Mouse (Mus musculus): ENCODE results near the gene Gm17617. TPM values are rescaled to one million over a fixed set of nuclear protein-coding genes. Genes with fewer than 3 reads are reported as not detected.

The Gm17617 gene
- polyA plus RNA-seq, 1 experiment, result not detected

DNA sequence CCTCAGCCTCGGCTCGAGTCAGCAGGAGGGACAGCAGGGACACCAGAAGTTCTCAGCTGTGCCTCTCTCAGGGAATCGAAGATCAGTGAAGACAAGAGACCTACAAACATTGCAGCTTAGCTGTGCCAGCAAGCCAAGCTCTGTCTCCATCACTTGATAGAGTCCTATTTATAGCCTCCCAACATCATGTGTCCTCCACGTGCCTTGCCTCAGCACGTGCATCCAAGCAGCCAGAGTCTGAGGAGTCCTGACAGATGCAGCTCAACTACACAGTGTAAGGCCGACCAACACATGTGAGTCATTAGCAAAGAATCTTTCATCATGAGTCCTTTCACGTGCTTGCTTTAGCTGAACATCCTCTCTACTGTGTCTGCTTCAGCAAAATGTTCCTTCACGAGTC lies 25.7 kb downstream of the Gm17617 start:
- Histone ChIP-seq H3K79me2 (ENCODE audit: control insufficient read depth, insufficient read depth) (peaks cover 48% of the 10 kb centered on the region), H3ac (ENCODE audit: control insufficient read depth, insufficient read length) (no peak overlapping the region), H3K36me3 (ENCODE audit: control insufficient read depth, insufficient read depth) (peaks cover 7% of the 10 kb centered on the region), H3K27me3 (ENCODE audit: control insufficient read depth, insufficient read depth, insufficient read length) (no peaks in the 10 kb centered on the region), H3K4me3 (peak overlapping the region; percentile 92), H3K4me2 (ENCODE audit: low read depth) (peak overlapping the region; percentile 99)
- peak; percentile 59 to 91 (median 90) for TF ChIP-seq MYOD1 (IDR thresholded peaks at IDR 0.05; ENCODE audit: control insufficient read depth in 1 of 3, insufficient read length in 2 of 3, low read depth in 2 of 3)
- TF ChIP-seq SRF (IDR thresholded peaks at IDR 0.05; ENCODE audit: control insufficient read depth, insufficient read length, low read depth), result no peak
- TF ChIP-seq TCF12 (IDR thresholded peaks at IDR 0.05; ENCODE audit: insufficient read depth, poor library complexity, severe bottlenecking), result peak; percentile 45
- TF ChIP-seq USF1 (IDR thresholded peaks at IDR 0.05; ENCODE audit: low read depth), result peak; percentile 78
- peak; percentile 2 to 65 (median 13) for TF ChIP-seq MYOG (IDR thresholded peaks at IDR 0.05; ENCODE audit: control insufficient read depth in 1 of 3, insufficient read depth in 1 of 3, insufficient read length in 2 of 3, low read depth in 2 of 3)
- peak; percentile 79 for TF ChIP-seq MAX (IDR thresholded peaks at IDR 0.05; ENCODE audit: low read depth)
- TF ChIP-seq POLR2A (IDR thresholded peaks at IDR 0.05; ENCODE audit: insufficient read length, low read depth), result peak; percentile 44
- no peak for TF ChIP-seq REST (IDR thresholded peaks at IDR 0.05; ENCODE audit: insufficient read depth, insufficient read length)
- no peak for TF ChIP-seq POLR2AphosphoS2 (IDR thresholded peaks at IDR 0.05; ENCODE audit: insufficient read length, low read depth)

DNA sequence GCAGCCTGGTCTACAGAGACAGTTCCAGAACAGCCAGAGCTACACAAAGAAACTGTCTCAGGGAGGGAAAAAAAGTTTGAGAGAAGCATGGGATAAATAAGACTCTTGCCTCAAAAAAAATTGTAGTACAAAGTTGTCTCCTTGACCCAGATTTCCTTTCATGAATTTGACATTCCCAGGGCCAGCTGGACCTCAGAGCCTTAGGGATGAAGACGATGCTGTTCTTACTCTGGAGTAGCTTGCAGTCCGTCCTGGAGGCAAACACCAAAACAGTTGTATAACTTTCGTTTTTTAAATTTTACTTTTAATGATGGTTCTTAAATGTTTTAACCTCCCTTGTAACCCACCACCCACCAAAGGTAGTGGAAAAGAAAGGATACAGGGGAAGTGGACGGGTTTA lies 26.2 kb downstream of the Gm17617 start:
- Histone ChIP-seq H3K36me3 (ENCODE audit: control insufficient read depth, insufficient read depth) (peaks cover 6% of the 10 kb centered on the region), H3K4me3 (peak overlapping the region; percentile 92), H3K27me3 (ENCODE audit: control insufficient read depth, insufficient read depth, insufficient read length) (no peaks in the 10 kb centered on the region), H3K79me2 (ENCODE audit: control insufficient read depth, insufficient read depth) (peaks cover 46% of the 10 kb centered on the region), H3ac (ENCODE audit: control insufficient read depth, insufficient read length) (no peak overlapping the region), H3K4me2 (ENCODE audit: low read depth) (peak overlapping the region; percentile 99)
- TF ChIP-seq MYOG (IDR thresholded peaks at IDR 0.05; ENCODE audit: control insufficient read depth in 1 of 3, insufficient read depth in 1 of 3, insufficient read length in 2 of 3, low read depth in 2 of 3) (no peak), POLR2A (IDR thresholded peaks at IDR 0.05; ENCODE audit: insufficient read length, low read depth) (no peak), TCF3 (IDR thresholded peaks at IDR 0.05; ENCODE audit: insufficient read length, low read depth) (no peak), POLR2AphosphoS2 (IDR thresholded peaks at IDR 0.05; ENCODE audit: insufficient read length, low read depth) (no peak), E2F4 (IDR thresholded peaks at IDR 0.05; ENCODE audit: insufficient read depth) (no peak), MAX (IDR thresholded peaks at IDR 0.05; ENCODE audit: low read depth) (no peak), TCF12 (IDR thresholded peaks at IDR 0.05; ENCODE audit: insufficient read depth, poor library complexity, severe bottlenecking) (no peak), MYOD1 (IDR thresholded peaks at IDR 0.05; ENCODE audit: control insufficient read depth in 1 of 3, insufficient read length in 2 of 3, low read depth in 2 of 3) (no peak), REST (IDR thresholded peaks at IDR 0.05; ENCODE audit: insufficient read depth, insufficient read length) (no peak), USF1 (IDR thresholded peaks at IDR 0.05; ENCODE audit: low read depth) (no peak), CEBPB (IDR thresholded peaks at IDR 0.05; ENCODE audit: insufficient read depth, poor library complexity, severe bottlenecking) (no peak), SRF (IDR thresholded peaks at IDR 0.05; ENCODE audit: control insufficient read depth, insufficient read length, low read depth) (no peak)

DNA sequence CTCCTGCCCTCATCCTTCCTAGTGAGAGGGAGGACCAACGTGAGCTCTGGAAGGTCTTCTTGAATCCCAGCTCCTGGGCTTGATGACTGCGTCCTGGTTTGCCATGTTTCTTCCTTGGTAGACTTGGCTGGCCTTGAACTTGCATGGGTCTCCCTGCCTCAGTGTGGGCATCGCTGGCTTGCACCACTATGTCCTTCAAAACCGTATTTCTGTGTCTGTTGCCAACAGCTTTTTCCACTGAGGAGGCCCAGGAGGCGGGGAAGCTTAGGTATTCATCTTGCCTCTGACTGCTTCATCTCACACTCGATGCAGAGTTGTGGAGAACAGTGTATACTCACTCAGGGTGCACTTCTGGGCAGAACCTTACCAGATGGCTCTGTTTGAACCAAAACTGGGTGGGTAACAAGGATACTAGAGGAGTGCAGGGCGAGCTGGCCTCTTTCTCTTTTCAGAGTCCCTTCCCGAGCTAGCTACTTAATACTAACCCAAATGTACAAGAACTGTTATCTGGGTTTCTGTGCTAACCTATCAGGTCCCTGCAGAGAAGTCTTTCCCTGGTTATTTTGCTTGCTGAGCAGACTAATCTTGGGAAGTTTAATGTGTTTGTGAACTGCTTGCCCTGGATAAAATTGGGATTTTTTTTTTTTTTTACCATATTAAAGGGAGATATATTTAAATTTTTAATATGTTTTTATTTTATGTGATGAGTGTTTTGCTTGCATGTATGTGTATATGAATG lies 27.2 kb downstream of the Gm17617 start:
- TF ChIP-seq REST (IDR thresholded peaks at IDR 0.05; ENCODE audit: insufficient read depth, insufficient read length), result no peak
- TF ChIP-seq TCF3 (IDR thresholded peaks at IDR 0.05; ENCODE audit: insufficient read length, low read depth), result no peak
- no peak for TF ChIP-seq TCF12 (IDR thresholded peaks at IDR 0.05; ENCODE audit: insufficient read depth, poor library complexity, severe bottlenecking)
- no peak for TF ChIP-seq MYOG (IDR thresholded peaks at IDR 0.05; ENCODE audit: control insufficient read depth in 1 of 3, insufficient read depth in 1 of 3, insufficient read length in 2 of 3, low read depth in 2 of 3)
- no peak for TF ChIP-seq SRF (IDR thresholded peaks at IDR 0.05; ENCODE audit: control insufficient read depth, insufficient read length, low read depth)
- no peak for TF ChIP-seq CEBPB (IDR thresholded peaks at IDR 0.05; ENCODE audit: insufficient read depth, poor library complexity, severe bottlenecking)
- no peak for TF ChIP-seq MYOD1 (IDR thresholded peaks at IDR 0.05; ENCODE audit: control insufficient read depth in 1 of 3, insufficient read length in 2 of 3, low read depth in 2 of 3)
- no peak for TF ChIP-seq E2F4 (IDR thresholded peaks at IDR 0.05; ENCODE audit: insufficient read depth)
- TF ChIP-seq POLR2A (IDR thresholded peaks at IDR 0.05; ENCODE audit: insufficient read length, low read depth), result no peak
- TF ChIP-seq POLR2AphosphoS2 (IDR thresholded peaks at IDR 0.05; ENCODE audit: insufficient read length, low read depth), result no peak
- peak overlapping the region; percentile 64 for H3ac ChIP-seq (ENCODE audit: control insufficient read depth, insufficient read length)
- H3K79me2 ChIP-seq (ENCODE audit: control insufficient read depth, insufficient read depth), result peaks cover 46% of the 10 kb centered on the region
- H3K4me2 ChIP-seq (ENCODE audit: low read depth), result peak overlapping the region; percentile 99
- H3K4me3 ChIP-seq, result peak overlapping the region; percentile 92
- no peaks in the 10 kb centered on the region for H3K36me3 ChIP-seq (ENCODE audit: control insufficient read depth, insufficient read depth)
- H3K27me3 ChIP-seq (ENCODE audit: control insufficient read depth, insufficient read depth, insufficient read length), result no peaks in the 10 kb centered on the region

DNA sequence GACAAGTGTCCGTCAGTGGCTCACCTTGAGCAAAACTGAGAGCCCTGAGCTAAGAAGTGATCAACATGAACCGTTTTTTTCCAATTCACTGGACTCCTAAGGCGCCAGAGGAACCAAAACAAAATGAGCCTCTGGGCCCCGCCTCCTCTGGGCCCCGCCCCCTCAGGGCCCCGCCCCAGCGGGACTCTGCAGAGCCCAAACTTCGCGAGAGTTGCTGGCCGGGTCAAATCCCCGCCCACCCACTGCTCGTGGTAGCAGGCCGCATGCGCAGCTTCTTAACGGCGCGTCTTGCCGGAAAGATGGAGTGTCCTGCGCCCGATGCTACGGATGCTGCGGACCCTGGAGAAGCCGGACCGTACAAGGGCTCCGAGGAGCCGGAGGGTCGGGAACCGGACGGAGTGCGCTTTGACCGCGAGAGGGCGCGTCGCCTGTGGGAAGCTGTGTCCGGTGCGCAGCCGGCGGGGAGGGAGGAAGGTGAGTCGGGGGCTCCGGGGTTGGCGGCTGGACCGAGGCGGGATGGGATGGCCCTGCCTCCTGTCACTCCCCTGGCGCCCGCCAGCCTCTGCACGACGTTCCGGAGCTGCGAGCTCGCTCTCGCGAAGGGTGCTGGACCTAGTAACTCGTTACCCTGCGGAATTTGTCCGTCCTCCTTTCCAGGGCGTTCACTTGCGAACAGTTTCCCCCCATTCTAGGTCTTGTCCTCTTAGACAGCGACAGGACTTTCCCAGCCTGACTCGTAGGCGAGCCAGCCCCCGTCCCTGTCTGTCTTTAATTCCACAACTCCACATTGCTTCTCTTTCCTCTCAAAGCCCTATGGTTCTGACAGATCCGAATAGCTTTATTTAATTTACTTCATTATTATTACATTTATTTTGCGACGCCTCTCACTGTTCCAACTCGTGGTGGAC lies 28.0 kb downstream of the Gm17617 start, which contains the start of gene Zfp346:
Gene Zfp346, plus strand, starts transcription at position 267 of the 908 bp plus-strand sequence.
- H3K36me3 ChIP-seq (ENCODE audit: control insufficient read depth, insufficient read depth), result no peaks in the 10 kb centered on the region
- peak; percentile 5 for TF ChIP-seq REST (IDR thresholded peaks at IDR 0.05; ENCODE audit: insufficient read depth, insufficient read length)
- peak; percentile 98 for TF ChIP-seq POLR2AphosphoS2 (IDR thresholded peaks at IDR 0.05; ENCODE audit: insufficient read length, low read depth)
- no peak for TF ChIP-seq MYOD1 (IDR thresholded peaks at IDR 0.05; ENCODE audit: control insufficient read depth in 1 of 3, insufficient read length in 2 of 3, low read depth in 2 of 3)
- no peak for TF ChIP-seq TCF3 (IDR thresholded peaks at IDR 0.05; ENCODE audit: insufficient read length, low read depth)
- no peak for TF ChIP-seq MYOG (IDR thresholded peaks at IDR 0.05; ENCODE audit: control insufficient read depth in 1 of 3, insufficient read depth in 1 of 3, insufficient read length in 2 of 3, low read depth in 2 of 3)
- peak; percentile 95 for TF ChIP-seq POLR2A (IDR thresholded peaks at IDR 0.05; ENCODE audit: insufficient read length, low read depth)
- peak within 1 kb of the TSS; percentile 92 for H3K4me3 ChIP-seq
- peaks cover 45% of the 10 kb centered on the region for H3K79me2 ChIP-seq (ENCODE audit: control insufficient read depth, insufficient read depth)
- H3ac ChIP-seq (ENCODE audit: control insufficient read depth, insufficient read length), result peak within 1 kb of the TSS; percentile 64
- H3K4me2 ChIP-seq (ENCODE audit: low read depth), result peak within 1 kb of the TSS; percentile 99
- no peaks in the 10 kb centered on the region for H3K27me3 ChIP-seq (ENCODE audit: control insufficient read depth, insufficient read depth, insufficient read length)
